Mouse (Mus musculus) MEL (cell line): ENCODE results near the gene Ccdc155. TPM values are rescaled to one million over a fixed set of nuclear protein-coding genes. Genes with fewer than 3 reads are reported as not detected.

Experiments
- DNase-seq: peaks from one replicate; pipeline ENCODE4 v3.0.0; 2011; ENCODE audit warnings: low read depth, low spot score
- H3K27ac ChIP-seq: 2 replicates; pipeline ENCODE4 v1.5.1; 2012; ENCODE audit warnings: low read depth, mild to moderate bottlenecking, control low read depth, low read length, moderate library complexity; ENCODE audit not compliant: control insufficient read depth
- H3K27me3 ChIP-seq, 2 experiments: fragments of 150-350 bp in 1 of 2; sonication (generic) in 1 of 2; 2 replicates each; pipeline ENCODE4 v1.6.1; 2012; ENCODE audit warnings: low read length in 2 of 2, mild to moderate bottlenecking in 2 of 2, improper control_type of control experiment in 1 of 2, moderate library complexity in 1 of 2; ENCODE audit not compliant: insufficient read depth in 2 of 2, control insufficient read depth in 1 of 2
- H3K36me3 ChIP-seq, 2 experiments: 2 replicates each; pipeline ENCODE4 v1.6.1; 2012 to 2014; ENCODE audit warnings: low read length in 2 of 2, improper control_type of control experiment in 1 of 2, inconsistent platforms in 1 of 2, mild to moderate bottlenecking in 1 of 2; ENCODE audit not compliant: insufficient read depth in 2 of 2, control insufficient read depth in 1 of 2
- H3K4me1 ChIP-seq, 2 experiments: fragments of 150-350 bp in 1 of 2; sonication (generic) in 1 of 2; 2 replicates each; pipeline ENCODE4 v1.6.1; 2012; ENCODE audit warnings: low read length in 2 of 2, improper control_type of control experiment in 1 of 2, mild to moderate bottlenecking in 1 of 2; ENCODE audit not compliant: insufficient read depth in 2 of 2, control insufficient read depth in 1 of 2
- H3K4me3 ChIP-seq, 2 experiments: fragments of 150-350 bp in 1 of 2; sonication (generic) in 1 of 2; 2 replicates each; pipeline ENCODE4 v1.5.1; 2012; ENCODE audit warnings: low read depth in 2 of 2, low read length in 2 of 2, mild to moderate bottlenecking in 2 of 2, moderate library complexity in 2 of 2, control low read depth in 1 of 2, improper control_type of control experiment in 1 of 2; ENCODE audit not compliant: control insufficient read depth in 1 of 2, insufficient read depth in 1 of 2
- H3K79me2 ChIP-seq: 2 replicates; pipeline ENCODE4 v1.6.1; 2012; ENCODE audit warnings: mild to moderate bottlenecking, low read length, moderate library complexity; ENCODE audit not compliant: control insufficient read depth, poor library complexity, insufficient read depth
- H3K9ac ChIP-seq: 2 replicates; pipeline ENCODE4 v1.6.1; 2012; ENCODE audit warnings: low read depth, mild to moderate bottlenecking, control low read depth, low read length, moderate library complexity; ENCODE audit not compliant: control insufficient read depth, poor library complexity, severe bottlenecking
- H3K9me3 ChIP-seq: fragments of 150-350 bp; sonication (generic); replicated peaks from 2 replicates; pipeline ENCODE4 v1.6.1; 2012; ENCODE audit warnings: mild to moderate bottlenecking, low read length, improper control_type of control experiment, moderate library complexity; ENCODE audit not compliant: insufficient read depth
- CHD2 ChIP-seq: IDR thresholded peaks from 2 replicates; pipeline ENCODE4 v1.6.1; 2011; ENCODE audit warnings: low read length, improper control_type of control experiment
- CTCF ChIP-seq, 3 experiments: IDR thresholded peaks in 2 of 3; conservative IDR thresholded peaks in 1 of 3; 2 replicates each; pipeline ENCODE4 v1.5.1; 2011 to 2012; ENCODE audit warnings: low read length in 3 of 3, low read depth in 2 of 3, mild to moderate bottlenecking in 2 of 3, improper control_type of control experiment in 1 of 3, inconsistent platforms in 1 of 3, mixed read lengths in 1 of 3, moderate library complexity in 1 of 3; ENCODE audit not compliant: control insufficient read depth in 1 of 3, insufficient read depth in 1 of 3, poor library complexity in 1 of 3, severe bottlenecking in 1 of 3
- E2F4 ChIP-seq: IDR thresholded peaks from 2 replicates; pipeline ENCODE4 v1.6.1; 2011; ENCODE audit warnings: low read depth, low read length, improper control_type of control experiment, borderline replicate concordance
- ELF1 ChIP-seq: IDR thresholded peaks from 2 replicates; pipeline ENCODE4 v1.6.1; 2014; ENCODE audit warnings: low read depth, mild to moderate bottlenecking, inconsistent platforms, low read length, improper control_type of control experiment, moderate library complexity
- EP300 ChIP-seq, 2 experiments: IDR thresholded peaks; 2 replicates each; pipeline ENCODE4 v1.6.1; 2011; ENCODE audit warnings: improper control_type of control experiment in 2 of 2, low read length in 2 of 2, low read depth in 1 of 2, mild to moderate bottlenecking in 1 of 2
- ETS1 ChIP-seq: IDR thresholded peaks from 2 replicates; pipeline ENCODE4 v1.6.1; 2012; ENCODE audit warnings: low read depth, mild to moderate bottlenecking, inconsistent platforms, low read length, improper control_type of control experiment, moderate library complexity
- GABPA ChIP-seq: IDR thresholded peaks from 2 replicates; pipeline ENCODE4 v1.6.1; 2012; ENCODE audit warnings: low read depth, mild to moderate bottlenecking, inconsistent platforms, low read length, improper control_type of control experiment, moderate library complexity
- HCFC1 ChIP-seq: IDR thresholded peaks from 2 replicates; pipeline ENCODE4 v1.6.1; 2012; ENCODE audit warnings: low read depth, mild to moderate bottlenecking, inconsistent platforms, low read length, improper control_type of control experiment, moderate library complexity
- JUND ChIP-seq: IDR thresholded peaks from 2 replicates; pipeline ENCODE4 v1.6.1; 2011; ENCODE audit warnings: low read depth, mild to moderate bottlenecking, improper control_type of control experiment, low read length
- KAT2A ChIP-seq: conservative IDR thresholded peaks from 2 replicates; pipeline ENCODE4 v1.6.1; 2012; ENCODE audit warnings: low read depth, low read length, improper control_type of control experiment, inconsistent platforms
- MAFK ChIP-seq: IDR thresholded peaks from 2 replicates; pipeline ENCODE4 v1.6.1; 2011; ENCODE audit warnings: low read depth, mild to moderate bottlenecking, low read length, improper control_type of control experiment, borderline replicate concordance
- MAX ChIP-seq: IDR thresholded peaks from 2 replicates; pipeline ENCODE4 v1.6.1; 2011; ENCODE audit warnings: low read length, improper control_type of control experiment
- MAZ ChIP-seq: IDR thresholded peaks from 2 replicates; pipeline ENCODE4 v1.6.1; 2012; ENCODE audit warnings: low read depth, mild to moderate bottlenecking, inconsistent platforms, low read length, improper control_type of control experiment
- MEF2A ChIP-seq: IDR thresholded peaks from 2 replicates; pipeline ENCODE4 v1.6.1; 2014; ENCODE audit warnings: low read depth, mild to moderate bottlenecking, inconsistent platforms, low read length, improper control_type of control experiment; ENCODE audit not compliant: poor library complexity, insufficient replicate concordance, severe bottlenecking; ENCODE audit errors: extremely low read depth
- MYC ChIP-seq: IDR thresholded peaks from 2 replicates; pipeline ENCODE4 v1.6.1; 2011; ENCODE audit warnings: low read depth, mild to moderate bottlenecking, low read length, improper control_type of control experiment, moderate library complexity
- POLR2A ChIP-seq, 2 experiments: IDR thresholded peaks; 2 replicates each; pipeline ENCODE4 v1.6.1; 2011 to 2012; ENCODE audit warnings: low read length in 2 of 2, mild to moderate bottlenecking in 2 of 2, control low read depth in 1 of 2, improper control_type of control experiment in 1 of 2, low read depth in 1 of 2, moderate library complexity in 1 of 2; ENCODE audit not compliant: control insufficient read depth in 1 of 2, insufficient read depth in 1 of 2, poor library complexity in 1 of 2
- POLR2AphosphoS5 ChIP-seq: IDR thresholded peaks from 2 replicates; pipeline ENCODE4 v1.6.1; 2012; ENCODE audit warnings: low read depth, borderline replicate concordance, mild to moderate bottlenecking, inconsistent platforms, low read length, moderate library complexity, mixed read lengths
- RAD21 ChIP-seq: IDR thresholded peaks from 2 replicates; pipeline ENCODE4 v1.6.1; 2011; ENCODE audit warnings: mild to moderate bottlenecking, low read depth, low read length, improper control_type of control experiment
- RCOR1 ChIP-seq: IDR thresholded peaks from 2 replicates; pipeline ENCODE4 v1.6.1; 2012; ENCODE audit warnings: low read depth, mild to moderate bottlenecking, inconsistent platforms, low read length, improper control_type of control experiment
- SIN3A ChIP-seq: IDR thresholded peaks from 2 replicates; pipeline ENCODE4 v1.6.1; 2012; ENCODE audit warnings: low read length, improper control_type of control experiment, inconsistent platforms
- TCF12 ChIP-seq: IDR thresholded peaks from 2 replicates; pipeline ENCODE4 v1.6.1; 2014; ENCODE audit warnings: low read depth, mild to moderate bottlenecking, inconsistent platforms, low read length, improper control_type of control experiment, moderate library complexity
- UBTF ChIP-seq: IDR thresholded peaks from 2 replicates; pipeline ENCODE4 v1.6.1; 2012; ENCODE audit warnings: low read depth, mild to moderate bottlenecking, inconsistent platforms, low read length, improper control_type of control experiment, moderate library complexity, borderline replicate concordance; ENCODE audit not compliant: insufficient read depth
- USF2 ChIP-seq, 2 experiments: IDR thresholded peaks; 2 replicates each; pipeline ENCODE4 v1.6.1; 2011 to 2012; ENCODE audit warnings: improper control_type of control experiment in 2 of 2, low read length in 2 of 2, borderline replicate concordance in 1 of 2, inconsistent platforms in 1 of 2, low read depth in 1 of 2, mild to moderate bottlenecking in 1 of 2; ENCODE audit not compliant: insufficient read depth in 1 of 2
- ZC3H11A ChIP-seq: IDR thresholded peaks from 2 replicates; pipeline ENCODE4 v1.6.1; 2012; ENCODE audit warnings: low read depth, mild to moderate bottlenecking, inconsistent platforms, low read length, improper control_type of control experiment
- ZNF384 ChIP-seq: IDR thresholded peaks from 2 replicates; pipeline ENCODE4 v1.6.1; 2012; ENCODE audit warnings: low read depth, mild to moderate bottlenecking, inconsistent platforms, low read length, improper control_type of control experiment
- polyA plus RNA-seq, 2 experiments: library from polyadenylated mRNA; stranded (reverse) in 1 of 2; unstranded in 1 of 2; fragments of >175 nt in 1 of 2; fragments of >200 nt in 1 of 2; gene quantifications; 2 replicates each; pipeline versions ENCODE4 v1.2.1 to v1.2.4; 2012; ENCODE audit warnings: low replicate concordance in 2 of 2, low read depth in 1 of 2; ENCODE audit not compliant: insufficient read length in 2 of 2, insufficient read depth in 1 of 2, missing spikeins in 1 of 2
- total RNA-seq: library from RNA; depleted of rRNA; stranded (reverse); fragments of 300-350 nt; gene quantifications from 2 replicates; pipeline ENCODE4 v1.2.3, GENCODE M21; 2012

The Ccdc155 gene
- total and polyA plus RNA-seq, 3 experiments = 0.27 to 0.38 TPM; not detected in 1

DNA sequence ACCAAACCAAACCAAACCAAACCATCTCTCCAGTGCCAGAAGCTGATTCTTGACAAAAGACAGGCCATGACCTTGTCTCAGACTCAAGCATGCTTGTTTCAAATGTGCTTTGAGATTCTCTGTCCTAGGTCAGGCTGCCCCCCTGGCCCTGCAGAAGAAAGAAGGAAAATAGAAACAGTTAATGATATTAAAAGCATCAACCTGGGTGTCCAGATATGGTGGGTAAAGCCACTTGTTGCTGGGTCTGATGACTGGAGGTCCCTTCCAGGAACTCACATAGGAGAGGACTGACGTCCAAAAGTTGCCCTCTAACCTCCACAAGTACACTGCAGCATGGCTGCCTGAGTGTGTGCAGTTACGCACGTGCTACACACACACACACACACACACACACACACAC is 43.8 kb downstream of the Ccdc155 start:
- peaks cover 0 to 4% of the 10 kb centered on the region in 2 experiments; a peak in 1 of 4 replicates for H3K36me3 ChIP-seq
- H3K79me2 ChIP-seq = no peaks in the 10 kb centered on the region
- no peaks in the 10 kb centered on the region for H3K9me3 ChIP-seq
- no peak overlapping the region for H3K4me3 ChIP-seq
- no peak for DNase-seq
- no peak for TF ChIP-seq MYC
- TF ChIP-seq MAFK = no peak
- no peak for TF ChIP-seq ELF1
- no peak for TF ChIP-seq JUND
- no peak for TF ChIP-seq CTCF (IDR thresholded peaks at IDR 0.05 in 2 of 3, conservative IDR thresholded peaks at IDR 0.05 in 1 of 3; ENCODE audit: control insufficient read depth in 1 of 3, insufficient read depth in 1 of 3, low read depth in 2 of 3, low read length in 3 of 3, poor library complexity in 1 of 3, severe bottlenecking in 1 of 3)
- TF ChIP-seq SIN3A = no peak
- no peak for TF ChIP-seq RAD21
- TF ChIP-seq HCFC1 = no peak
- no peak for TF ChIP-seq MAX
- TF ChIP-seq ETS1 = no peak
- no peak for TF ChIP-seq TCF12
- no peak for TF ChIP-seq MAZ
- no peak for TF ChIP-seq ZC3H11A
- TF ChIP-seq E2F4 = no peak
- TF ChIP-seq UBTF = no peak
- no peak for TF ChIP-seq ZNF384
- no peak for TF ChIP-seq POLR2AphosphoS5
- TF ChIP-seq EP300 (IDR thresholded peaks at IDR 0.05; ENCODE audit: low read depth in 1 of 2, low read length in 2 of 2) = no peak
- no peak for TF ChIP-seq USF2 (IDR thresholded peaks at IDR 0.05; ENCODE audit: borderline replicate concordance in 1 of 2, insufficient read depth in 1 of 2, low read depth in 1 of 2, low read length in 2 of 2)
- TF ChIP-seq GABPA = no peak
- no peak overlapping the region for H3K27ac ChIP-seq
- H3K27me3 ChIP-seq = peaks cover 4 to 9% of the 10 kb centered on the region in 2 experiments; a peak in 3 of 4 replicates
- no peak overlapping the region for H3K9ac ChIP-seq
- H3K4me1 ChIP-seq = peaks cover 0 to 3% of the 10 kb centered on the region in 2 experiments; a peak in 3 of 4 replicates

- Histone ChIP-seq H3K9me3 (no peaks in the 10 kb centered on the region), H3K4me1 (peaks cover 1 to 8% of the 10 kb centered on the region in 2 experiments), H3K27ac (no peak overlapping the region), H3K4me3 (no peak overlapping the region), H3K79me2 (no peaks in the 10 kb centered on the region), H3K27me3 (peaks cover 4 to 6% of the 10 kb centered on the region in 2 experiments; a peak in 3 of 4 replicates), H3K36me3 (peaks cover 0 to 5% of the 10 kb centered on the region in 2 experiments; a peak in 2 of 4 replicates), H3K9ac (no peak overlapping the region)
- TF ChIP-seq EP300 (IDR thresholded peaks at IDR 0.05; ENCODE audit: low read depth in 1 of 2, low read length in 2 of 2) (no peak), RCOR1 (no peak), POLR2AphosphoS5 (no peak), MAZ (no peak), ZNF384 (no peak), POLR2A (IDR thresholded peaks at IDR 0.05; ENCODE audit: control insufficient read depth in 1 of 2, insufficient read depth in 1 of 2, low read depth in 1 of 2, low read length in 2 of 2, poor library complexity in 1 of 2) (no peak), MYC (no peak), MAFK (no peak), MEF2A (no peak), KAT2A (no peak), MAX (no peak), CHD2 (no peak), ZC3H11A (no peak)
- no peak for DNase-seq
Observed at GRCm38 (mm10) chr7:45160316-45160800, 44.3 kb downstream of the Ccdc155 start.
